Mouse (Mus musculus) heart, postnatal 0 days (tissue): ENCODE measurements at regions not wholly inside any gene's neighbourhood (a gene's known extent, or its start where the extent isn't known, plus 50 kb on each side); places are given as distances from the start of the nearest gene placed in this dataset.

Experiments used
- CTCF ChIP-seq: IDR thresholded peaks from 2 replicates; pipeline ENCODE4 v1.5.1; 2016; ENCODE audit warnings: antibody characterized with exemption, control low read depth, low read depth
- EP300 ChIP-seq: IDR thresholded peaks from 2 replicates; pipeline ENCODE4 v1.6.1; 2016; ENCODE audit warnings: antibody characterized with exemption, low read depth

DNA sequence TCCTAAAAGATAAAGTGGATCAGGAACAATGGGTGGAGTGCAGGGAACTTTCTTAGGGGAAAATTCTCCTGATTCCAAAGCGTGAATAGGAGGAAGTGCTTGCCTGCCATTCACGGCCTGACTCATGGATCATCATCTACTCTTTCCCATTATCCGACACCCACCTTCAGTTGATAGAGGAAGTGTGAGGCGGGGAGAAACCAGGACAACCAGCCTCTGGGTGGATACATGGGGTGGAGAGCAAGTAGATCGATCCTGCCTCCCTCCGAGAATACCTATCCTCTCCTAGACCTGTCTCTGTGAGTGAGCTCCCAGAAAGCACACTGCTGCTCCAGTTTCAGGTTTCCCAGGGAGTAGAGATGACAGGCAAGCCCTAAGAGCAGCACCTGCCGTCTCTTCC, 79.8 kb upstream of the Adgrl2 start:
- TF ChIP-seq CTCF (no peak), EP300 (no peak)
